Mouse (Mus musculus) bone marrow macrophage, adult 2 months (primary cell): ENCODE data around the gene Lrch4. TPM values are rescaled to one million over a fixed set of nuclear protein-coding genes. Genes with fewer than 3 reads are reported as not detected.

Source experiments
- H3K27ac ChIP-seq: 2 replicates; pipeline ENCODE4 v1.5.1; 2012; ENCODE audit warnings: low read depth, low read length; ENCODE audit not compliant: insufficient read depth
- H3K4me1 ChIP-seq: 2 replicates; pipeline ENCODE4 v1.6.1; 2012; ENCODE audit warnings: low read length; ENCODE audit not compliant: control insufficient read depth, insufficient read depth
- H3K4me3 ChIP-seq: 2 replicates; pipeline ENCODE4 v1.5.1; 2012; ENCODE audit warnings: mild to moderate bottlenecking, low read length, moderate library complexity; ENCODE audit not compliant: insufficient read depth
- CTCF ChIP-seq: IDR thresholded peaks from 2 replicates; pipeline ENCODE4 v1.5.1; 2012; ENCODE audit warnings: low read depth, mild to moderate bottlenecking, low read length, moderate library complexity
- POLR2A ChIP-seq: IDR thresholded peaks from 2 replicates; pipeline ENCODE4 v1.6.1; 2012; ENCODE audit warnings: mild to moderate bottlenecking, low read depth, low read length, borderline replicate concordance
- polyA plus RNA-seq: library from polyadenylated mRNA; stranded (reverse); fragments of >200 nt; gene quantifications from 2 replicates; pipeline ENCODE4 v1.2.4, GENCODE M21; 2012; ENCODE audit not compliant: missing spikeins, insufficient read depth, insufficient read length

Lrch4 gene
- polyA plus RNA-seq, 1 experiment: 209 TPM

DNA sequence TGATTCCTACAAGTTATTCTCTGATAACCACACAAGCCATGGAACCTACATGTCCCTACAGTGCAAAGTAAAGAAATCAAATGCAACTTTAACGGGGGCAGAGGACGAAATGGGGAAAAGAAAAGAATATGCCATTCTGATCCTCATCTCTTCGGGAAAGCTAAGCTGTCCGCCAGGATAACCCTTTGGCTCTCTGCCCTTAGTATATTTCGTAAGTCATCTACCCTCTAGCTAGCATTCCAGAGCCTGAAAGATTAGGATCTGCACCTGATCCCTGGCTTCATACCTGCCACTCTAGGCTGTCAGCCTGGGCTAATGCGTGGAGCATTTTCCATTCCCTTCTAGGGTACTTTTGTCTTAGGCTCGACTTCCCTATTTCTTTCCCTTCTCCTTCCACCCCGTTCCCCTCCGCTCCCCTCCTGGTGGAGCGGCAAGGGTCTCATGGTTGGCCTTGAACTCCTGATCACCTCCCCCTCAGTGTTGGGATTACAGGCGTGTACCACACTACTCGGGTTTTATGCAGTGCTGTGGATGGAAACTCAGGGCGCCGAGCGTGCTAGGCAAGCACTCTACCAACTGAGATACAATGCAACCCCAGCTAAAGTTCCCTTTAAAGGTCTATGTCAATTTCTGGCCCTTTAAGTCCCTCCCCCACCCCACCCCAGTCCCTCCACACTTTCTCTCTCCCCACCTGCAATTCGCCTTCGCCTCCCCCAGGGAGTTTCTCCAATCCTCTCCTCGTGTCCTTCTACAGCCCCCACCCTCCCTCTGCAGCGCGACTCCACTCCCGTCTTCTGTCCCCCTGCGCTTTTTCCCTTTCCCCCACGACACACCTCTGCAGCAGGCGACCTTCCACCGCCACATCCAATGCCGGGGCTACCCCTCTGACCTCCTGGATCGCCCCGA lies 54.7 kb downstream of the Lrch4 start:
- peak overlapping the region; percentile 68 for H3K4me3 ChIP-seq
- peak overlapping the region; percentile 56 for H3K27ac ChIP-seq
- TF ChIP-seq POLR2A: no peak
- no peak for TF ChIP-seq CTCF
- peaks cover 18% of the 10 kb centered on the region for H3K4me1 ChIP-seq

DNA sequence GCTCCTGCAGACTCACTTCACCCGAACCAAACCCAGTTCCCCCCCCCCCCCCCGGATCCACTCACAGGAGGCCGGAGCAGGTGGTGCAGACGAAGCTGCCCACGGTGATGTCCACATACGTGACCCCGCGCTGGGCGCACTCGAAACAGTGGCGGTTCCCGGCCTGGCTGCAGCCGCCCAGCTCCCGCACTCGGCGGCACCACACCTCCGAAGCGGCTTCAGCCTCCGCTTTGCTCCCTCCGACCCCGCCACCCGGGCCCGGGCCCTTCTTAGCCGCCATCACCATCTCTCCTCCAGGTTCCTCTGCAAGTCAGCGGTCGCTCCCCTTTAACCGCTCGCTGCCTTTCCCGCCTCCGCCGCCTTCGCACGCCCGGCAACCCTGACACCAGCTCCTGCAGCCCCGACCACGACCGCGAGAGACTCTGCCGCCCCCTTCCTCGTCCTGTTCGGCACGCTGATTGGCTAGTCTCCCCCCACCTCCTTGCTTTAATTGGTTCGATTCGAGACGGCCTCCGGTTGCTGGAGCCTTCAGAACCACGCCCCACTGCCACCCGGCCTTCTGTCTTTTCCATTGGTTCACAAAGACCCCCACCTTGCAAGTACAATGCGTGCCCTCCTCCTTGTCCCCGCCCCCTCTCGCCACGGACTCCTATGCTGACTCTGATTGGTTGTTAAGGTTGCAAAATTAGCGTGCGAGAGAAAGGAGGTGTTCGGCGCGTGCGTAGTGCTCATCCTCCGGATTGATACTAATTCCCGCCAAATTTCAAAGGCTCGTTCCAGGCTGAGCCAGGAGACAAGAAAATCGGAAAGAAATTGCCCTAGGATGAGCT lies 55.6 kb downstream of the Lrch4 start, which contains the start of gene Agfg2:
Agfg2 (minus strand) TSS at position 433 of the 830 bp plus-strand sequence.
- peaks cover 18% of the 10 kb centered on the region for H3K4me1 ChIP-seq
- peak within 1 kb of the TSS; percentile 56 for H3K27ac ChIP-seq
- TF ChIP-seq POLR2A (no peak), CTCF (no peak)
- H3K4me3 ChIP-seq: peak within 1 kb of the TSS; percentile 68

DNA sequence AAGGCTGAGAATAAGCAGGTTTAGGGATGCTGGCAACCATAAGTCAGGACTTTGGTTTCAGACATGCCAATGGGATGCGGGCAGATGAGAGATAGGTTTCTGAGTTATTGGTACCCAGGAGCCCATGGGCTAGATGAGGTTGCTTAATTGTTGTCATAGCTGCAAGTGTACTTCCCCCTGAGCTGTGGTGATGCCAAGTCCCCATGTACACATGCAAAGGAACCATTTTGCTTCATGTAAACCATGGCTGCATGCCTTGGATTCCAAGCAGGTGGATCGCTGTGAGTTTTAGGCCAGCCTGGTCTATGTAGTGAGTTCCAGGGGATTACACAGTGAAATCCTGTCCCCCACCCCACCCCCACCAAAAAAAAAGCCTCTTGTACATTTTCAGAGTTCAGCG lies 56.7 kb downstream of the Lrch4 start:
- H3K4me1 ChIP-seq: peaks cover 18% of the 10 kb centered on the region
- no peak for TF ChIP-seq CTCF
- TF ChIP-seq POLR2A: no peak
- H3K27ac ChIP-seq: no peak overlapping the region
- no peak overlapping the region for H3K4me3 ChIP-seq

DNA sequence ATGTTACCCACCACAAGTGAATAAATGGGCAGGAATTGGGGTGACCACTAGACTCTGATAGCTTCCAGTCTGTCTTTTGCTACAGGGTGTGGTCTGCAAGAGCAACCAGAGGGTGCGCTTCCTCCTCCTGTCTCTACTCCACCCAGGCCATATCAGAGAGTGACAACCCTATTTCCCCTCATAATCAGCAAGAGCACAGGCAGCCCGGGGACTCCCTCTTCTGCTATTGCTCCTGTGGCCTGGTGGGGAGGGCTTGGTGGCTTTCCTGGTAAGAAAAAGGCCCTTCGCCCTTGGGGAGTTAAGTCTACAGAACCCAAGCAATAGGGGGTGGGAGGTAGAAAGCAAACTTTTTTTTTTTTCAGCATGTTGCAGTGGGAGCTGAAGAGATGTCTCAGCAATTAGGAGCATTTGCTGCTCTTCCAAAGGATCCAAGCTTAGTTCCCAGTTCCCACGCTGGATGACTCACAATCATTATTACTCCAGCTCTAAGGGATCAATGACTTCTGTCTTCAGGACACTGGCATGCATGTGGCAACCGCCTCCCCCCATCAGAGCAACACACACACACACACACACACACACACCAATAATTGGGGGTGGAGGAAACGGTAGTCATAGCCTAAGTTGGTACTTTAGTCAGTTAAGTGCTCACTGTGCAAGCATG lies 57.3 kb downstream of the Lrch4 start:
- H3K4me3 ChIP-seq: no peak overlapping the region
- H3K4me1 ChIP-seq: peaks cover 18% of the 10 kb centered on the region
- H3K27ac ChIP-seq: no peak overlapping the region
- TF ChIP-seq CTCF (no peak), POLR2A (no peak)

DNA sequence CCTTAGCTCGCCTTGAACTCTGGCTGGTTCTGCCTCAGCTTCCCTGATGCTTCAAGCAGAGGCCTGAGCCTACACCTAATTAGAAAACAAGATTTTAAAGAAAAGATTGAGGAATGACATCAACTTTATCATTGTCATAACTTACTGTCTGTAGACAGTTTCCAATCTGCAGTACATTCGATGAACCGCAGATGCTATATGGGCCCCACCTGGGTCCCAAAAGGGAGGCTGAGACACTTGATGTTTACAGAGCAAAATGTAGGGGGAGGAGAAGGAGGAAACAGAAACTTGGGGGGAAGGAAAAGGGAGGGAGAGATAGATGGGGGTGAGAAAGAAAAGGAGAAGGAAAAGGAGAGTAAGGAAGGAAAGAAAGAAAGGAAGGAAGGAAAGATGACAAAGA lies 61.1 kb downstream of the Lrch4 start:
- peaks cover 13% of the 10 kb centered on the region for H3K4me1 ChIP-seq
- no peak overlapping the region for H3K27ac ChIP-seq
- no peak for TF ChIP-seq CTCF
- no peak for TF ChIP-seq POLR2A
- H3K4me3 ChIP-seq: no peak overlapping the region

DNA sequence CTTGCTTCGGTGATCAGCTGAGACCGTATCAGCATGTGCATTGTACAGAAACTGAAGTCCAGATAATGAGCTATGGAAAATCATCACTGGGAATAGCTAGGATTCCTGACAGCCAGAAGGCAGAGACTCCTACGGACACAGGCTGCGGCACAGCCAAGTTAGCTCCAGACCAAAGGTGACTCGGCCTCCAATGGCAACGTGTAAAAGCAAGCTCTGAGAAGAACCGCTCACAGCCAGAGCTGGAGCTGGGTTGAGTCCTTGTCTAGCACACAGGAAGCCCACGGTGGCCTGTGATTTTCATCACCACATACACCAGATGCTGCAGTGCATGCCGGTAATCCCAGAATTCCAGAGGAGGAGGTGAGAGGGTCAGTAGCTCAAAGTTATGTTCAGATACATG lies 61.6 kb downstream of the Lrch4 start:
- TF ChIP-seq CTCF (no peak), POLR2A (no peak)
- no peak overlapping the region for H3K4me3 ChIP-seq
- peaks cover 10% of the 10 kb centered on the region for H3K4me1 ChIP-seq
- no peak overlapping the region for H3K27ac ChIP-seq

Other genes with a start within 250 kb of the Lrch4 start
- not detected in 2 replicates for gene Zan, start 152.1 kb upstream of the Lrch4 start, polyA plus RNA-seq
- gene Pop7, start 126.6 kb upstream of the Lrch4 start, polyA plus RNA-seq: 15.8 and 17.4 TPM in 2 replicates
- 42.0 and 48.3 TPM in 2 replicates for gene Gigyf1, start 110.6 kb upstream of the Lrch4 start, polyA plus RNA-seq
- not detected in 2 replicates for gene Epo, start 95.9 kb upstream of the Lrch4 start, polyA plus RNA-seq
- gene Gnb2, start 95.6 kb upstream of the Lrch4 start, polyA plus RNA-seq: 547 and 604 TPM in 2 replicates
- not detected in 2 replicates for gene Actl6b, start 75.6 kb upstream of the Lrch4 start, polyA plus RNA-seq
- 1.7 TPM in 1 of 2 replicates, not detected in the other for gene Tfr2, start 59.3 kb upstream of the Lrch4 start, polyA plus RNA-seq
- gene Mospd3, start 28.1 kb upstream of the Lrch4 start, polyA plus RNA-seq: 64.0 and 69.9 TPM in 2 replicates
- 3.2 and 5.0 TPM in 2 replicates for gene Pcolce, start 15.3 kb upstream of the Lrch4 start, polyA plus RNA-seq
- gene Fbxo24, start 119 bp upstream of the Lrch4 start, polyA plus RNA-seq: not detected in 2 replicates
- 37.5 and 42.1 TPM in 2 replicates for gene Gm20605, start 54 bp downstream of the Lrch4 start, polyA plus RNA-seq
- 107 and 128 TPM in 2 replicates for gene Sap25, start 12.2 kb downstream of the Lrch4 start, polyA plus RNA-seq
- not detected in 2 replicates for gene Irs3, start 16.6 kb downstream of the Lrch4 start, polyA plus RNA-seq
- gene Agfg2, start 55.6 kb downstream of the Lrch4 start, polyA plus RNA-seq: 18.1 and 22.5 TPM in 2 replicates
- gene Nyap1, start 112.5 kb downstream of the Lrch4 start, polyA plus RNA-seq: 1.5 and 1.9 TPM in 2 replicates
- 179 and 198 TPM in 2 replicates for gene Tsc22d4, start 116.6 kb downstream of the Lrch4 start, polyA plus RNA-seq
- gene Ppp1r35, start 149.7 kb downstream of the Lrch4 start, polyA plus RNA-seq: 28.3 and 36.2 TPM in 2 replicates
- 31.3 and 35.4 TPM in 2 replicates for gene Mepce, start 158.5 kb downstream of the Lrch4 start, polyA plus RNA-seq
- gene Zcwpw1, start 158.7 kb downstream of the Lrch4 start, polyA plus RNA-seq: 6.1 TPM in 2 replicates
- 15.5 and 16.8 TPM in 2 replicates for gene Pilra, start 207.2 kb downstream of the Lrch4 start, polyA plus RNA-seq
- gene Pilrb1, start 229.0 kb downstream of the Lrch4 start, polyA plus RNA-seq: 15.2 and 19.7 TPM in 2 replicates
- 37.4 and 42.3 TPM in 2 replicates for gene Pilrb2, start 242.7 kb downstream of the Lrch4 start, polyA plus RNA-seq